In the genomic region with DNA sequence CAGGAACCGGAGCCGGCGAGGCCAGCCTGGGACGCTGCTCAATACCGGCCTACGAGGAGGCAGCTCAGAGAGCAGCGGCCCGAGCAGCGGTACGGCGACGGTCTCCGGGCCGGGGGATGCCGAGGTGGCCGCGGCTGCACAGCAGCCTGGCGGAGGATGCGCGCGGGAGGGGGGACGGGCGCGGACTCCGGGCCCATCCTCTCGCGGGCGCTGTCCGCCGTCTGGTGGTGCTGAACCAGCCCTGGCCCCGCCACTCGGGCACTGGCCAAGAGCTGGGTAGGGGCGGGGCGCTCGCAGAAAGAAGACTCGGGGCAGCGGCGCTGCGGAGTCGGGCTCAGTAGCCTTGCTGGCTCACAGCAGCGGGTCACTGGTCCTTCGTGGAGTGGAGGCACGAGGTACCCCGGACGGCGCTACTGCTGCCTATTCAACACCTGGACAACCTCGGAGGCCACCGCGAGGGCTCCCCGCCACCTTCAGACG, we compare ENCODE assay signal across 8 mouse cellular contexts. TPM values are rescaled to one million over a fixed set of nuclear protein-coding genes. Genes with fewer than 3 reads are reported as not detected.
DNase-seq lines count a peak whose midpoint lies in the region; ATAC-seq and TF ChIP-seq lines count a peak whose summit lies in the region.

No protein-coding gene starts in this region.

- peak overlapping the region; percentile 80 for H3K4me2 ChIP-seq in forebrain, postnatal 0 days (ENCODE audit: low read depth)

- peak; percentile 82 to 84 for DNase-seq in cerebellum, adult 18-20 months
- peak; percentile 70 for DNase-seq in forebrain, postnatal 0 days
- DNase-seq in heart, postnatal 36 days = peak; percentile 89 to 92
- peak; percentile 73 for DNase-seq in layer of hippocampus, adult 11-12 months (ENCODE audit: low spot score)
- peak; percentile 80 for DNase-seq in lung, adult 2 months
- DNase-seq in testis, postnatal 14 days (ENCODE audit: low spot score) = peak; percentile 82

- no peaks in the 10 kb centered on the region for H3K9me3 ChIP-seq in ES-Bruce4 (replicated peaks; ENCODE audit: control insufficient read depth, insufficient read depth, low read length, poor library complexity, severe bottlenecking)
- no peaks in the 10 kb centered on the region for H3K9me3 ChIP-seq in forebrain, postnatal 0 days (ENCODE audit: low read length)

- TF ChIP-seq POLR2A in ES-Bruce4 (IDR thresholded peaks at IDR 0.05; ENCODE audit: insufficient read depth, low read length) = no peak
- no peak for TF ChIP-seq POLR2A in lung, adult 2 months (IDR thresholded peaks at IDR 0.05; ENCODE audit: borderline replicate concordance, extremely low read depth, low read depth, low read length)

- no peaks in the 10 kb centered on the region for H3K4me1 ChIP-seq in ES-Bruce4 (ENCODE audit: control insufficient read depth, insufficient read depth, low read length)
- peaks cover 26% of the 10 kb centered on the region for H3K4me1 ChIP-seq in forebrain, postnatal 0 days (ENCODE audit: insufficient read depth)
- peaks cover 2% of the 10 kb centered on the region; the same call in 1 of the 2 replicates for H3K4me1 ChIP-seq in lung, adult 2 months (ENCODE audit: control insufficient read depth, insufficient read depth, low read length)

- 0 out of 2 replicates have a peak, but pooled peaks have one; percentile 21 for TF ChIP-seq EP300 in ES-Bruce4 (IDR thresholded peaks at IDR 0.05; ENCODE audit: insufficient read depth, low read depth, low read length)

- intact Hi-C loops in heart, postnatal 36 days (cut with DNase I) = no loop called here

- no peak overlapping the region for H3K27ac ChIP-seq in ES-Bruce4 (ENCODE audit: insufficient read depth, low read length)
- H3K27ac ChIP-seq in forebrain, postnatal 0 days (ENCODE audit: low read depth, low read length) = peak overlapping the region; percentile 99

- ATAC-seq in forebrain, postnatal 0 days = peak; percentile 56
- ATAC-seq in neutrophil, adult 5-6 weeks (ENCODE audit: extremely low read depth, insufficient number of reproducible peaks, low FRiP score, poor library complexity, severe bottlenecking) = peak; percentile 31; the same call in 1 of the 2 replicates

- peak overlapping the region; percentile 68 for H3K4me3 ChIP-seq in ES-Bruce4 (ENCODE audit: low read depth, low read length)
- H3K4me3 ChIP-seq in forebrain, postnatal 0 days (ENCODE audit: low read depth, low read length) = peak overlapping the region; percentile 82
- no peak overlapping the region for H3K4me3 ChIP-seq in lung, adult 2 months (replicated peaks; ENCODE audit: extremely low read depth, low read depth, low read length)

- no peak for TF ChIP-seq CTCF in ES-Bruce4 (IDR thresholded peaks at IDR 0.05; ENCODE audit: low read depth, low read length)
- no peak for TF ChIP-seq CTCF in forebrain, postnatal 0 days (IDR thresholded peaks at IDR 0.05; ENCODE audit: low read depth)
- no peak for TF ChIP-seq CTCF in lung, adult 2 months (IDR thresholded peaks at IDR 0.05; ENCODE audit: insufficient read depth, low read length)

- peak overlapping the region; percentile 36; the same call in 1 of the 2 replicates for H3K9ac ChIP-seq in ES-Bruce4 (ENCODE audit: low read depth, poor library complexity, severe bottlenecking)
- H3K9ac ChIP-seq in forebrain, postnatal 0 days = peak overlapping the region; percentile 85

- WGBS in forebrain, postnatal 0 days = under 1% methylated on average over 46 of the region's 51 CpGs
- WGBS in lung, adult 2 months = 1% methylated on average over 50 of the region's 51 CpGs

- H3K36me3 ChIP-seq in ES-Bruce4 (ENCODE audit: control insufficient read depth, insufficient read depth, low read length, poor library complexity, severe bottlenecking) = no peaks in the 10 kb centered on the region
- H3K36me3 ChIP-seq in forebrain, postnatal 0 days (ENCODE audit: insufficient read depth) = no peaks in the 10 kb centered on the region

- H3K27me3 ChIP-seq in ES-Bruce4 (ENCODE audit: control insufficient read depth, insufficient read depth, low read length, poor library complexity, severe bottlenecking) = peaks cover 29% of the 10 kb centered on the region
- H3K27me3 ChIP-seq in forebrain, postnatal 0 days (ENCODE audit: insufficient read depth, low read length) = no peaks in the 10 kb centered on the region

RNA-seq across cellular contexts. Expression of a gene that starts 0.3 kb away (rescaled TPM):
- polyA plus RNA-seq in ES-Bruce4 (2011; ENCODE audit: insufficient read depth, insufficient read length, low read depth, missing spikeins) = 9.1 and 9.4 TPM in 2 replicates
- 64.2 and 68.3 TPM in 2 replicates for total RNA-seq in forebrain, postnatal 0 days (2014; rRNA removed)
- polyA plus RNA-seq in forebrain, postnatal 0 days (2015; fragmentation: Nextera tagmentation; extraction: Ambion mirVana) = 21.9 and 25.7 TPM in 2 replicates
- under 1 TPM; 0.36 to 0.68 TPM for total RNA-seq in heart, postnatal 36 days (2021)
- polyA plus RNA-seq in lung, adult 2 months (2012; rRNA removed) = 0.44 and 0.51 TPM in 2 replicates
- total RNA-seq in neutrophil, adult 5-6 weeks (2017) = not detected in 2 replicates

RNA-seq across cellular contexts. Expression of a gene that starts 41.6 kb away (rescaled TPM):
- 6.9 and 8.0 TPM in 2 replicates for polyA plus RNA-seq in ES-Bruce4 (2011; ENCODE audit: insufficient read depth, insufficient read length, low read depth, missing spikeins)
- total RNA-seq in forebrain, postnatal 0 days (2014; rRNA removed) = 0.23 and 0.29 TPM in 2 replicates
- 0.15 and 0.28 TPM in 2 replicates for polyA plus RNA-seq in forebrain, postnatal 0 days (2015; fragmentation: Nextera tagmentation; extraction: Ambion mirVana)
- total RNA-seq in heart, postnatal 36 days (2021) = 1 to 10 TPM in 1 of 2 experiments, under 1 TPM in 1; 0.75 to 1.6 TPM
- 4.0 and 4.9 TPM in 2 replicates for polyA plus RNA-seq in lung, adult 2 months (2012; rRNA removed)
- total RNA-seq in neutrophil, adult 5-6 weeks (2017) = not detected in 2 replicates

Comparison
In these comparisons a context has a peak if more than half of its experiments do, and no peak if none do; other contexts are left out.
1. RNA of a gene that starts 0.3 kb away (total RNA-seq): 64.2 to 68.3 TPM in forebrain, postnatal 0 days; 0.36 to 0.68 TPM in heart, postnatal 36 days and not detected in neutrophil, adult 5-6 weeks; every median in the first group is over 10 times any median in the second.
2. Peak in every context shown above with its lines, with median percentiles within 50 percentile points of each other: DNase-seq.